Mouse (Mus musculus): ENCODE results near the gene C2cd5. TPM values are rescaled to one million over a fixed set of nuclear protein-coding genes. Genes with fewer than 3 reads are reported as not detected.
A peak's percentile ranks its signal among the peaks of the same experiment; 100 is the strongest.
"Not testable (repeated sequence)": the region's sequence is repeated elsewhere in the genome, so short reads cannot be mapped to it uniquely, and the experiment has no call there.

The C2cd5 gene
- total RNA-seq, 1 experiment from 2014 or later, result 43.1 TPM

- no peak for ATAC-seq (replicated peaks in 1 of 2; ENCODE audit: insufficient read depth in 1 of 2, low FRiP score in 2 of 2, low TSS enrichment in 1 of 2, low read depth in 1 of 2, poor library complexity in 2 of 2, severe bottlenecking in 2 of 2)
Measured at GRCm38 (mm10) chr6:142998221-142998999, 101.5 kb downstream of the C2cd5 start.

- no peak for ATAC-seq (replicated peaks in 1 of 2; ENCODE audit: insufficient read depth in 1 of 2, low FRiP score in 2 of 2, low TSS enrichment in 1 of 2, low read depth in 1 of 2, poor library complexity in 2 of 2, severe bottlenecking in 2 of 2)
Measured at GRCm38 (mm10) chr6:142996887-142997286, 103.1 kb downstream of the C2cd5 start.

GRCm38 (mm10) chr6:142995567-142995966 is 104.4 kb downstream of the C2cd5 start:
- peak; percentile 28 to 56; a peak in 1 of 4 replicates for ATAC-seq (replicated peaks in 1 of 2; ENCODE audit: insufficient read depth in 1 of 2, low FRiP score in 2 of 2, low TSS enrichment in 1 of 2, low read depth in 1 of 2, poor library complexity in 2 of 2, severe bottlenecking in 2 of 2)

- no peak for ATAC-seq (replicated peaks in 1 of 2; ENCODE audit: insufficient read depth in 1 of 2, low FRiP score in 2 of 2, low TSS enrichment in 1 of 2, low read depth in 1 of 2, poor library complexity in 2 of 2, severe bottlenecking in 2 of 2)
Measured at GRCm38 (mm10) chr6:142994821-142995220, 105.1 kb downstream of the C2cd5 start.

GRCm38 (mm10) chr6:142993705-142994698 is 105.9 kb downstream of the C2cd5 start:
- peak; percentile 38 to 54; a peak in 2 of 4 replicates for ATAC-seq (replicated peaks in 1 of 2; ENCODE audit: insufficient read depth in 1 of 2, low FRiP score in 2 of 2, low TSS enrichment in 1 of 2, low read depth in 1 of 2, poor library complexity in 2 of 2, severe bottlenecking in 2 of 2)

GRCm38 (mm10) chr6:142992971-142993370 is 107.0 kb downstream of the C2cd5 start:
- ATAC-seq (replicated peaks in 1 of 2; ENCODE audit: insufficient read depth in 1 of 2, low FRiP score in 2 of 2, low TSS enrichment in 1 of 2, low read depth in 1 of 2, poor library complexity in 2 of 2, severe bottlenecking in 2 of 2), result no peak

- ATAC-seq (replicated peaks in 1 of 2; ENCODE audit: insufficient read depth in 1 of 2, low FRiP score in 2 of 2, low TSS enrichment in 1 of 2, low read depth in 1 of 2, poor library complexity in 2 of 2, severe bottlenecking in 2 of 2), result no peak
Measured at GRCm38 (mm10) chr6:142992099-142992498, 107.8 kb downstream of the C2cd5 start.

- ATAC-seq (replicated peaks in 1 of 2; ENCODE audit: insufficient read depth in 1 of 2, low FRiP score in 2 of 2, low TSS enrichment in 1 of 2, low read depth in 1 of 2, poor library complexity in 2 of 2, severe bottlenecking in 2 of 2), result no peak
Measured at GRCm38 (mm10) chr6:142991391-142992059, 108.4 kb downstream of the C2cd5 start.

GRCm38 (mm10) chr6:142990516-142990915 is 109.4 kb downstream of the C2cd5 start:
- no peak for ATAC-seq (replicated peaks in 1 of 2; ENCODE audit: insufficient read depth in 1 of 2, low FRiP score in 2 of 2, low TSS enrichment in 1 of 2, low read depth in 1 of 2, poor library complexity in 2 of 2, severe bottlenecking in 2 of 2)

GRCm38 (mm10) chr6:142989495-142989894 is 110.4 kb downstream of the C2cd5 start:
- peak; percentile 29 to 57; a peak in 1 of 4 replicates for ATAC-seq (replicated peaks in 1 of 2; ENCODE audit: insufficient read depth in 1 of 2, low FRiP score in 2 of 2, low TSS enrichment in 1 of 2, low read depth in 1 of 2, poor library complexity in 2 of 2, severe bottlenecking in 2 of 2)

GRCm38 (mm10) chr6:142988753-142989152 is 111.2 kb downstream of the C2cd5 start:
- ATAC-seq (replicated peaks in 1 of 2; ENCODE audit: insufficient read depth in 1 of 2, low FRiP score in 2 of 2, low TSS enrichment in 1 of 2, low read depth in 1 of 2, poor library complexity in 2 of 2, severe bottlenecking in 2 of 2), result peak; percentile 73 to 76; a peak in 3 of 4 replicates

GRCm38 (mm10) chr6:142988231-142988630 is 111.7 kb downstream of the C2cd5 start:
- no peak for ATAC-seq (replicated peaks in 1 of 2; ENCODE audit: insufficient read depth in 1 of 2, low FRiP score in 2 of 2, low TSS enrichment in 1 of 2, low read depth in 1 of 2, poor library complexity in 2 of 2, severe bottlenecking in 2 of 2)

GRCm38 (mm10) chr6:142987616-142988015 is 112.3 kb downstream of the C2cd5 start:
- no peak for ATAC-seq (replicated peaks in 1 of 2; ENCODE audit: insufficient read depth in 1 of 2, low FRiP score in 2 of 2, low TSS enrichment in 1 of 2, low read depth in 1 of 2, poor library complexity in 2 of 2, severe bottlenecking in 2 of 2)

GRCm38 (mm10) chr6:142986706-142987105 is 113.2 kb downstream of the C2cd5 start:
- not testable (repeated sequence) for ATAC-seq (replicated peaks in 1 of 2; ENCODE audit: insufficient read depth in 1 of 2, low FRiP score in 2 of 2, low TSS enrichment in 1 of 2, low read depth in 1 of 2, poor library complexity in 2 of 2, severe bottlenecking in 2 of 2)

GRCm38 (mm10) chr6:142985561-142986238 is 114.2 kb downstream of the C2cd5 start:
- ATAC-seq (replicated peaks in 1 of 2; ENCODE audit: insufficient read depth in 1 of 2, low FRiP score in 2 of 2, low TSS enrichment in 1 of 2, low read depth in 1 of 2, poor library complexity in 2 of 2, severe bottlenecking in 2 of 2), result not testable (repeated sequence)

- ATAC-seq (replicated peaks in 1 of 2; ENCODE audit: insufficient read depth in 1 of 2, low FRiP score in 2 of 2, low TSS enrichment in 1 of 2, low read depth in 1 of 2, poor library complexity in 2 of 2, severe bottlenecking in 2 of 2), result peak; percentile 75 to 92
Measured at GRCm38 (mm10) chr6:142979665-142980660, 120.0 kb downstream of the C2cd5 start.

Measured in hematopoietic stem cell, adult 5-6 weeks (primary cell).